Mouse (Mus musculus): ENCODE measurements around the gene Btbd35f13. TPM values are rescaled to one million over a fixed set of nuclear protein-coding genes. Genes with fewer than 3 reads are reported as not detected.
"Not testable (repeated sequence)": the region's sequence is repeated elsewhere in the genome, so short reads cannot be mapped to it uniquely, and the experiment has no call there.

Gene Btbd35f13
- polyA plus RNA-seq (2015; fragmentation: Nextera tagmentation; extraction: Ambion mirVana): not detected in 2 replicates

GRCm38 (mm10) chrX:33656872-33657271, at the start of gene Btbd35f13:
TSS of gene Btbd35f13 (plus strand) at chrX:33657172.
- H3K4me1 ChIP-seq (replicated peaks; ENCODE audit: insufficient read depth, low read length); H3K4me2 ChIP-seq (ENCODE audit: low read length); H3K36me3 ChIP-seq (ENCODE audit: insufficient read depth, low read length); H3K9ac ChIP-seq (ENCODE audit: low read depth, low read length); H3K27me3 ChIP-seq (ENCODE audit: insufficient read depth, low read length); ATAC-seq (replicated peaks; ENCODE audit: low FRiP score, low read depth); H3K4me3 ChIP-seq (replicated peaks; ENCODE audit: low read depth, low read length); H3K9me3 ChIP-seq (replicated peaks; ENCODE audit: low read length); H3K27ac ChIP-seq; DNase-seq (ENCODE audit: low spot score): not testable (repeated sequence)
- 56% methylated on average over 2 of the region's 3 CpGs for WGBS

- WGBS: no CpG with 5 or more reads among the region's 3 CpGs
- H3K4me2 ChIP-seq (ENCODE audit: low read length); H3K36me3 ChIP-seq (ENCODE audit: insufficient read depth, low read length); H3K9me3 ChIP-seq (replicated peaks; ENCODE audit: low read length); H3K9ac ChIP-seq (ENCODE audit: low read depth, low read length); H3K27ac ChIP-seq; ATAC-seq (replicated peaks; ENCODE audit: low FRiP score, low read depth); H3K27me3 ChIP-seq (ENCODE audit: insufficient read depth, low read length); DNase-seq (ENCODE audit: low spot score); H3K4me1 ChIP-seq (replicated peaks; ENCODE audit: insufficient read depth, low read length); H3K4me3 ChIP-seq (replicated peaks; ENCODE audit: low read depth, low read length): not testable (repeated sequence)
Measured at GRCm38 (mm10) chrX:33702249-33702648, 45.3 kb downstream of the Btbd35f13 start, which contains the start of gene Btbd35f14. TSS of gene Btbd35f14 (minus strand) at chrX:33702349.

Other genes with a start within 250 kb of the Btbd35f13 start
- gene Btbd35f15, start 79.9 kb upstream of the Btbd35f13 start, polyA plus RNA-seq (2015; fragmentation: Nextera tagmentation; extraction: Ambion mirVana): not detected in 2 replicates
- not detected in 2 replicates for gene Btbd35f14, start 45.2 kb downstream of the Btbd35f13 start, polyA plus RNA-seq (2015; fragmentation: Nextera tagmentation; extraction: Ambion mirVana)

All from kidney, postnatal 0 days (tissue).